Mouse (Mus musculus) thymus, adult 2 months (tissue): Measurements from ENCODE around the gene Fam71d.

Experiments used
- CTCF ChIP-seq: fragments of 200-500 bp; IDR thresholded peaks from 2 replicates; pipeline ENCODE4 v1.5.1; 2012; ENCODE audit warnings: mild to moderate bottlenecking, control low read depth, low read length, moderate library complexity, borderline replicate concordance; ENCODE audit not compliant: control insufficient read depth, poor library complexity, insufficient read depth; ENCODE audit errors: extremely low read depth
- POLR2A ChIP-seq: fragments of 200-500 bp; IDR thresholded peaks from 2 replicates; pipeline ENCODE4 v1.6.1; 2012; ENCODE audit warnings: mild to moderate bottlenecking, low read length, control low read depth, moderate library complexity; ENCODE audit not compliant: control insufficient read depth, poor library complexity, insufficient read depth; ENCODE audit errors: extremely low read depth

DNA sequence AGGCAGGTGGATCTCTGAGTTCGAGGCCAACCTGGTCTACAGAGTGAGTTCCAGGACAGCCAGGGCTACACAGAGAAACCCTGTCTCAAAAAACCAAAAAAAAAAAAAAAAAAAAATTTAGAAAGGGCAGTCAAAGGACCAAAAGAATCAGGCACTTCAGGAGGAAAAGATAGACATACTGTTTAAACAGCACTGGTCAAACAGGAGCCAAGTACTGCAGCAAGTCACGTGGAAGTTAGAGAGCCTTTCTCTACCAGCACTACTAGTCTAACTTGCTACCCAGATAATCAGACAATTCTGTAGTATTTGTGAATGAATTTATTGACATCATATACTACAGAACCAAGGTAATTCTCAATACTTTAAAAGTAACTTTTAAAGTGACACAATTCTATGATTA, 10.3 kb upstream of the Fam71d start:
- no peak for TF ChIP-seq POLR2A
- TF ChIP-seq CTCF, result no peak
